Mouse (Mus musculus): Measurements from ENCODE around the gene Ctse.
"Not testable (repeated sequence)": the region's sequence is repeated elsewhere in the genome, so short reads cannot be mapped to it uniquely, and the experiment has no call there.

Gene Ctse

DNA sequence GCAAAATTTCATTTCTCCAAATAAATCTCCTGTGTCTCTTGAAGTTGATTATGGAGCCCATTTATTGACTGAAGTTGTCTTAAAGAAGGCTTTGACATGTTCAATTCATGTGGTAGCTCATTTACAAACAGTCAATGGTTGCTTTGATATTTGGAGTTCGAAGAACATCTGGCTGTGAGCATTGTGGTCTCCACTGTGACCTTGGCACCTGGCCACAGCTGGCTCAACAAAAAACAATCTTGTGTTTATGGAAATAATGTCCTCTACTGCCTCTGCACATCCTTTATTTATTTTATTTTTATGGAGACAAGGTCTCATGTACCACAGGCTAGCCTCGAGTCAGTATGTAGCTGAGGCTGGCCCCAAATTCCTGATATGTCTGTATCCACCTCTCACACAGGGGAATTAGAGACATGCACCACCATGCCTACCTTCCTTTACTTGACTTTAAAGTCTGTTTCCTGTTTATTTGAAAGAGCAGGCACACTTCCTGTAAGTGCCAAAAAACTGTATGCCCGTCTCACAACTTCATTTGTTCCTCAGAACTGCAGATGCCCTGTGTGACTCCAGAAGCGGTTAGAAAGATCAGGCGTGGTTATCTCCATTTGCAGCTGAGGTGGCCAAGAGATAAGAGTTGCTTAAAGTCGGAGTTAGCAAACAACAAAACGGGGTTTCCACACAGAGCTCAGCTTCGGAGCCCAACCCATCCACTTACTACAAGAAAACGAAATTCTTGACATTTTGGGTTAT is at the start of gene Ctse:
Gene Ctse (plus strand): TSS at position 516 of the 750 bp plus-strand sequence.
- DNase-seq (ENCODE audit: extremely low spot score, low read depth, low spot score): no peak

DNA sequence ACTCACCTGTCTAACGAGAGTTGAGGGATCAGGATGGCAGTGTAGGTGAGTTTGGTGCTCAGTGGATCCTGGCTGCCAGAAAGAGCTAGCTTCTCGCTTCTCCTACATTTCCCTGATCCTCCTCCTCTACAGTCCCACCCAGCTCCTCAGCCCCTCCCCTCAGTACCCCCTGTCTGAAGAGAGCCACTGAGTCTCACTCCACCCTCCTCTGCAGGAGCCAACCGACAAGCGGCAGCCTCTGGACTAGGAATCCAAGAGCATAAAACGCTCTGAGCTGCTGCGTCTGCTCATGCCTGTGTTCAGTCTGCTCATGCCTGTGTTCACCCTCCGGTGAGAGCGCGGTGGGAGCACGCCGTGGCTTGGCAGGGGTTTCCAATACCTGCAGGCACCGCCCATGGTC is 39.2 kb upstream of the Ctse start, which contains the start of gene Avpr1b:
Gene Avpr1b (plus strand): TSS at position 335 of the 400 bp plus-strand sequence.
- DNase-seq (ENCODE audit: extremely low spot score, low read depth, low spot score): no peak

DNA sequence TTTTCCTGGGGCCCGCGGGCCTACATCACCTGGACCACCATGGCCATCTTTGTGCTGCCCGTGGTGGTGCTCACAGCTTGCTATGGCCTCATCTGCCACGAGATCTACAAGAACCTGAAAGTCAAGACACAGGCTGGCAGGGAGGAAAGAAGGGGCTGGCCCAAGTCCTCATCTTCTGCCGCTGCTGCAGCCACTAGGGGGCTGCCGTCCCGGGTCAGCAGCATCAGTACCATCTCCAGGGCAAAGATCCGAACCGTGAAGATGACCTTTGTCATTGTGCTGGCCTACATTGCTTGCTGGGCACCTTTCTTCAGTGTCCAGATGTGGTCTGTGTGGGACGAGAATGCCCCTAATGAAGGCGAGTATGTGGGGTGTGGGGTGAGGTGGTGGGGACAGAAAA is 37.8 kb upstream of the Ctse start:
- DNase-seq (ENCODE audit: extremely low spot score, low read depth, low spot score): no peak

- no peak for DNase-seq (ENCODE audit: extremely low spot score, low read depth, low spot score)
Measured at GRCm38 (mm10) chr1:131606719-131607118, 31.4 kb upstream of the Ctse start.

- no peak for DNase-seq (ENCODE audit: extremely low spot score, low read depth, low spot score)
Measured at GRCm38 (mm10) chr1:131612556-131613155, 25.4 kb upstream of the Ctse start.

GRCm38 (mm10) chr1:131613361-131614133 is 24.6 kb upstream of the Ctse start:
- peak; percentile 64 for DNase-seq (ENCODE audit: extremely low spot score, low read depth, low spot score)

GRCm38 (mm10) chr1:131614641-131615040 is 23.5 kb upstream of the Ctse start:
- DNase-seq (ENCODE audit: extremely low spot score, low read depth, low spot score): no peak

GRCm38 (mm10) chr1:131616131-131616530 is 22.0 kb upstream of the Ctse start:
- DNase-seq (ENCODE audit: extremely low spot score, low read depth, low spot score): no peak

- DNase-seq (ENCODE audit: extremely low spot score, low read depth, low spot score): no peak
Measured at GRCm38 (mm10) chr1:131616546-131617220, 21.4 kb upstream of the Ctse start.

- DNase-seq (ENCODE audit: extremely low spot score, low read depth, low spot score): no peak
Measured at GRCm38 (mm10) chr1:131618576-131618975, 19.5 kb upstream of the Ctse start.

DNA sequence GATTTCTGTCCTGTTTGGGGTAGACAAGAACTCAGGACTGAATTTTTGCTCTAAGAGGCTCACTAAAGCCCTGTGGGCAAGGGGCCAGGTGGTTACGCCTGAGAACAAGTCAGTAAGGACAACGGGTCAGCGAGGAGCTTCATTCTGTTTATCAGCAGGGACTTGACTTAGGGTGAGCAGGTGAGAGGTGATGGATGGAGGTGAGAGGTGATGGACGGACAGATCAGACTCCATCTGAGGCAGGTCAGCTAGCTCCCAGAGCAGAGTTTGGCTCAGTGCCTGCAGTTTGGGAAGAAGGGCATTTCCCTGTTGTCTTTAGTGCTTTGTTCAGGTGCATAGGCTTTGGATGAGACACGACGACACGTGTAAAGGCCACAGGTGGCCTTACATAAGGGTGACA is 18.8 kb upstream of the Ctse start:
- DNase-seq (ENCODE audit: extremely low spot score, low read depth, low spot score): no peak

DNA sequence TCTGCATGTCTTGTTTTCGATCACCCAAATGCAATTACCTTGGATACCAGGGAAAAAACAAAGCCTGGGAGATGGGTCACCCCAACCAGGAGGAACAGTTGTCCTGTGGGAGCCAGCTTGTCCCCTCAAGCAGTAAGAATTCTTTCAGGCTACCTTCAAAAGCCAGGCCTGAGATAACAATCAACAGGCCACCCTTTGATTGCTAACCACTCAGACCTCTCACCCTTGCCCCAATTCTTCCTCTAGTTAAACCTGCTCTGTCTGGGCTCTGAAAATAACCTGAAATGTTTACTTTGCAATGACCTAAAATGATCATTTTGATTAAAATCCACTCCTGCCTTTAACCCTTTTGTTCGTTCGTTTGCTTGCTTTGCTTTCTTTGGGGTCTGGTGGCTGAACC is 14.5 kb upstream of the Ctse start:
- no peak for DNase-seq (ENCODE audit: extremely low spot score, low read depth, low spot score)

- no peak for DNase-seq (ENCODE audit: extremely low spot score, low read depth, low spot score)
Measured at GRCm38 (mm10) chr1:131624175-131624835, 13.8 kb upstream of the Ctse start.

DNA sequence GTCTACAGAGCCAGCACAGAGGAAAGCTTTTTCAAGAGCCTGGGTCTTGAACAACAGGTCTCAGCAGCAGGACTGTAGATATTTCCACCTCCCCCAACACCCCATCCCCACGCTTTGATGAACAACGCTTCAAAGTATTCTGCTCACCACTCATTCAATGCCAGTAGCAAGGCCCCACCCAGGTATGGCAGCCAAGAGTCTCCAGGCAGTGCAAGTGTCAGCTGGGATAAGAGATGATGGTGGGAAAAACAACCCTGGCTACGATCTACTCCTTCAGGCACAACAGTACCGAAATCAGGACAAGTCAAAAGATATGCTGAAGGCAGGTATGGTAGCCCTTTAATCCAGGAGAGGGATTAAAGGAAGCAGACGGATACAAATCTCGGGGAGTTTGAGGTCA is 11.9 kb upstream of the Ctse start:
- DNase-seq (ENCODE audit: extremely low spot score, low read depth, low spot score): no peak

DNA sequence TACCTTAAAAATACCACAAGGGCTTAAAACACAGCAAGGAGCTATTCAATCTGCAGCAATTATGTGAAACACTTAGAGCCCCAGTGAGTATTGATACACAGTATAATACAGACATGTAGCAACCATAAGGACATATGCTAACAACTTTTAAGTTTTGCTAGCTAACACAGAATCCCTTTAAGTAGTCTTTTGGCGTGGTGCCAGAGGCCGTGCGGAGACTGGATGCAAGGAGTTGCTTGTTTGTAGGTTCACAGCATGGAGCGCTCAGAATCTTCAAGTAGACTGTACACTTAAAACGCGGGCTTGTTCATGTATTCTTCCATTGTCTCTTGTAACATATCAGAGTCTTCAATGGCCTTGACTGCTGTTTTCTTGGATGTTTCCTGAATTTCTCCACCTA is 5.9 kb upstream of the Ctse start:
- DNase-seq (ENCODE audit: extremely low spot score, low read depth, low spot score): not testable (repeated sequence)

DNA sequence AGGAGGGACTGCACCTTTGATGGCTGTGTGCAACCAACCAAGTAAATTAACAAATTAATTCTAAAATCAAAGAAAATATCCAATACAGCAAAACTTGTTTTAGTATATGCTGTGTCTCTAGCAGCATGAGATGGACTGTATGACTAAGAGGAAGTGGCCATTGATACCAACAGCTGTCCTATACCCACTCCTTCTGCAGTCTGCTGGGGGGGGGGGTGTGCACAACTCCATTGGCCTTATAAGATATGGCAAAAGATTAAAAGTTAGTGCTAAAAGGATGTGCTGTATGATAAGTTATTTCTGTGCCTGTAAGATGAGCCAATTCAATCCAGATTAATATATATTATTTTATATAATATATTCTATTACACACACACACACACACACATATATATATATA is 3.6 kb upstream of the Ctse start:
- DNase-seq (ENCODE audit: extremely low spot score, low read depth, low spot score): no peak

DNA sequence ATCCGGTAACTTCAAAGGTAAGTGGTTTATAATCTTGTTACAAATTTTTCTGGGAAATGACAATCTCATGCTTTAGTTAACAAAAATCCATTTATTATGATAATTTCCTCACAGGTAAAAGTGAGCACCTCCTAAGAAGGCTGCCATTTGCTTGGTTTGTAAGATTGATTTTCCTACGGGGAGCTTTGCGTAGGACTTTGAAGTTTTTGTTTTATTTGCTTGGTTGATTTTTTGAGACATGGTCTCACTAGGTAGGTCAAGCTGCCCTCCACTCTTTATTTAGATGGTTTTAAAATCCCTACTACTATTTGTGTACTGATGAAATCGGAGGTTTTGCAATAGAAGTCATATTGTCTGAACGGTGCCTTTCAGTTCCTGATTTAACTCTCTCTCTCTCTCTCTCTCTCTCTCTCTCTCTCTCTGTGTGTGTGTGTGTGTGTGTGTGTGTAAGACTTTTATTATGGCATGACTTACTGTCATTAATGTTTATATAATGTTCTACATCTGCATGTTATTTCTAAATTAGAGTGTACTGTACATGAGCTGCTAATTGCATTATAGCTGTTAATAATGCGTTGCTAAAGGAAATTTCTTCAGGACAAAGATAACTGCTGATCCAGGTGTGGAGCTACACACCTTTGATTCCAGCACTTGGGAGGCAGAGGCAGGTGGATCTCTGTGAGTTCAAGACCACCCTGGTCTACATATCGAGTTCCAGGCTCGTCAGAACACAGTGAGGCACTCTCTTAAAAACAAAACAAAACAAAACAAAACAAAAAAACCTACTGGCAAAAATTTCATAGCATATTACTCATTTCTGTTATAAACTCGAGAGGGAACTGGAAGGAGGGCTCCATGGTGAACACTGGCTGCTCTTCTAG is 675 bp downstream of the Ctse start:
- DNase-seq (ENCODE audit: extremely low spot score, low read depth, low spot score): no peak

GRCm38 (mm10) chr1:131640062-131640461 is 2.0 kb downstream of the Ctse start:
- DNase-seq (ENCODE audit: extremely low spot score, low read depth, low spot score): no peak

DNA sequence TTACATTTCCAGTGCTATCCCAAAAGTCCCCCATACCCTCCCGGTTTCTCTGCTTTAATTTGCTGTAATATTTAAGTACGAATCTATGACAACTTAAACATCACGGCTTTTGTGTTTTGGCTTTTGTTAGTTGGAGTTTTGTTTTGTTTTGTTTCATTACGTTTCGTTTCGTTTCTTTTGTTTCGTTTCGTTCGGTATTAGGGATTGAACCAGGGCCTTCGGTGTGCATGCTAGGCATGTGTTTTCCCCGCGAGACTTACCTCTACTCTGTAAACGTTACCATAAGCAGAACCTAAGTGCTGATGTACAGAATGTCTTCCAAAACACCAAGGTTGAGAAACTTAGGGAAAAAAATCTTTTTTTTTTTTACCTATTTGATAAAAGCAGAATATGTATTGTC is 3.5 kb downstream of the Ctse start:
- no peak for DNase-seq (ENCODE audit: extremely low spot score, low read depth, low spot score)

DNA sequence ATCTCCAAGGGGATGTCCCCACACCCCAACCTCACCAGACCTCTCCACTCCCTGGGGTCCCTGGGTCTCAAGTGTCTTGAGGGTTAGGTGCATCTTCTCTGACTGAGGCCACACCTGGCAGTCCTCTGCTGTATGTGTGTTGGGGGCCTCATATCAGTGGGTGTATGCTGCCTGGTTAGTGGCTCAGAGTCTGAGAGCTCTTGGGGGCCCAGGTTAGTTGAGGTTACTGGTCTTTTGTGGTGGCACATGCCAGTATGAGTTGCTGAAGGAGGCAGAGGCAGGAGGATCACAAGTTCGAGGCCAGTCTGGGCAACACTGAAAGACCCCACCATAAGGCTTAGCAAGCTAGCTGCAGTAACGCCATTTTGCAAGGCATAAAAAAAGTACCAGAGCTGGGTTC is 4.1 kb downstream of the Ctse start:
- DNase-seq (ENCODE audit: extremely low spot score, low read depth, low spot score): no peak

Measured in hindlimb bud, embryonic 11.5 days (tissue).